Mouse (Mus musculus) layer of hippocampus, adult 2 months (tissue): ENCODE data around the gene Fubp3. TPM values are rescaled to one million over a fixed set of nuclear protein-coding genes. Genes with fewer than 3 reads are reported as not detected.

ENCODE experiments used
- DNase-seq, 2 experiments: peaks; one replicate each; pipeline ENCODE4 v3.0.0; 2022; ENCODE audit warnings: low spot score in 2 of 2
- H3K27ac ChIP-seq: fragments of 200-600 bp; 2 replicates; pipeline ENCODE4 v1.8.1; 2022
- H3K4me3 ChIP-seq: fragments of 200-600 bp; 2 replicates; pipeline ENCODE4 v1.8.1; 2022; ENCODE audit warnings: mild to moderate bottlenecking
- CTCF ChIP-seq: fragments of 200-600 bp; conservative IDR thresholded peaks from 2 replicates; pipeline ENCODE4 v1.8.1; 2022; ENCODE audit warnings: antibody characterized with exemption, mild to moderate bottlenecking, moderate library complexity
- microRNA-seq, 2 experiments: library from miRNA; unstranded; fragments of <30 nt; microRNA quantifications; one replicate each; pipeline ENCODE4 v1.2.0; 2021
- total RNA-seq, 2 experiments: library from RNA; stranded (reverse); gene quantifications; 2 replicates each; pipeline ENCODE4 v1.2.3; 2021

Fubp3 gene
- total RNA-seq, 2 experiments from 2014 or later, result 41.3 to 42.1 TPM

DNA sequence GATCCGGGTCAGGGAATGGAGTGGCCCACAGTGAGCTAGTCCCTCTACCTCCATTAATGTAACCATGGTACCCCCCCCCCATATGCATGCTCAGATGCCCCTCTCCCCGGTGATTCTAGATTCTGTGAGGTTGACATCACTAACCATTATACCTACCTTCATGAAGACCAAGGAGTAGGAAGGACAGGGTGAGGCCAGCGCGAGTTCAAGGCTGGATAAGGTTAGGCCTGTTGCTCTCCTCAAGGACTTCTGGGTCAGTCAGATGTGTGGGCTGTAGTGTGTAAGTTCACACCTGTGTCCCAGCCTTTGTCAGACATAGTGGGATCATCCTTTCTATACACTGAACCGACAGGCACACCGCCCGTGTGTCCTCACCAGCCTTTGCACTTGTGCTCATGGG, 83.9 kb downstream of the Fubp3 start:
- Histone ChIP-seq H3K4me3 (no peak overlapping the region), H3K27ac (no peak overlapping the region)
- TF ChIP-seq CTCF, result no peak
- no peak for DNase-seq

DNA sequence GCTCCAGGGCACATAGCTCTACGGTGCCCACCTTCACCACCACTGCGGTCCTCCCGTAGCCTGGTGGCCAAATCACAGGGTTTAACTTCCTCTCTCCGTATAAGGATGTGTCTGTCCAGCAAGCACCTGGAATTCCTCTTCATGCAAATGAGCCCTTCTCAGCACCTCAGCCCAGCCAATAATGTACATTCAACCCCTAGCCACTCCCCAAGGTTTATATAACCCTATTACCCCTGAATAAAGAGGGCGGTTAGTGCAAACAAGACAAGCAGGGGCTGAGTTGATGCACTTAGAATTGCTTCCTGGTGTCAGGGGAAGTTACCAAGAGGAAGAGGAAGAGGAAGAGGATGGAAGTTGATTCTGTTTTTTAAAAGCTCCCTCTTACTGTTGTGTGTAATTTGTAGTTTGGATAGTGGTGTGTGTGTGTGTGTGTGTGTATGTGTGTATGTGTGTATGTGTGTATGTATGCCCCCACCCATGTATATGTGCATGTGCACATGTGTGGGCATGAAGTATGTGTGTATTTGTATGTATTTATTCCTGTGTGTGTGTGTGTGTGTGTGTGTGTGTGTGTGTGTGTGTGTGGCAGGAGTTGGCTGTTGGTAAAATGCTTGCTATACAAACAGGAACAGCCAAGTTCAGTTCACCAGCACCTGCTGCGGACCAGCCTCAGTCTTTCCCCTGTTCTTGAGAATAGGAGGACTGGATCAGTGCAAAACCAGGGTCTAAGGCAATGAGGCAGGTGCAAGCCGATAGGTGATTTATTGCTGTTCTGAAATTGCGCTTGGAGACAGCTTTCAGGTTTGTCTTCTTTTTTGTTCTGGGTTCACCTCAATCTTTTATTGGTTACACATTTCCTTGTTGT, 90.7 kb downstream of the Fubp3 start:
- TF ChIP-seq CTCF, result no peak
- DNase-seq, result no peak
- no peak overlapping the region for H3K4me3 ChIP-seq
- no peak overlapping the region for H3K27ac ChIP-seq

DNA sequence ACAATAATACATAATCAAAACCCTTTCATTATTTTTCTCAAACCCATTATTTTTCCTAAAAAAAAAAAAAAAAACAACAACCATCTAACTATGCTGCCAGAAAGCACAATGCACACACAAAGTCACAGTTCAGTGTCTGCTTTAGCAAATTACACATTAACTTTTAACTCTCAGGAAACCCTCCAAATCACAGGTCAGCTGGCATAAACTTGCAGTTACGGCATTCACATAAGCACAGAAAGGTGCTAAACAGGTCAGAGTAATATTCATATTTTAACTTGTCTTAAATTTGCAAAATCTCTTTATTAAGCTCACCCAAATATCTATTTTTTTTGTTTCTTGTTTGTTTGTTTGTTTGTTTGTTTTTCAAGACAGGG, 91.3 kb downstream of the Fubp3 start:
- TF ChIP-seq CTCF, result no peak
- no peak overlapping the region for H3K27ac ChIP-seq
- DNase-seq, result no peak
- no peak overlapping the region for H3K4me3 ChIP-seq

Small RNA genes lying within 50 kb of the gene (microRNA-seq; reads per million reads assigned to microRNA genes)
- 0.96 to 1.3 reads per million in 2 experiments for gene Mir6998

Other genes starting within 250 kb of the Fubp3 start
- gene Ass1, start 102.4 kb upstream of the Fubp3 start, total RNA-seq, result 10 to 100 TPM; 27.5 to 27.7 TPM
- gene Prdm12, start 67.4 kb downstream of the Fubp3 start, total RNA-seq, result under 1 TPM in 1 of 2 experiments, not detected in 1; 0.15 TPM
- 10 to 100 TPM; 23.2 to 25.2 TPM for gene Exosc2, start 98.1 kb downstream of the Fubp3 start, total RNA-seq
- gene Abl1, start 115.7 kb downstream of the Fubp3 start, total RNA-seq, result 10 to 100 TPM; 44.1 to 44.7 TPM
- gene Qrfp, start 237.9 kb downstream of the Fubp3 start, total RNA-seq, result not detected